Mouse (Mus musculus) midbrain, embryonic 13.5 days (tissue): ENCODE data around the gene Rgn. TPM values are rescaled to one million over a fixed set of nuclear protein-coding genes. Genes with fewer than 3 reads are reported as not detected.

Experiments used
- ATAC-seq: fragments of 200-750 bp; cut with Nextera tagmentation; 2 replicates; pipeline ENCODE4 v1.8.0; 2017; ENCODE audit warnings: mild to moderate bottlenecking, moderate TSS enrichment, moderate library complexity
- H3K27ac ChIP-seq: fragments of 300-500 bp; sonication (generic); 2 replicates; pipeline ENCODE4 v1.5.1; 2015; ENCODE audit warnings: inconsistent platforms, mild to moderate bottlenecking, moderate library complexity
- H3K27me3 ChIP-seq: fragments of 300-500 bp; sonication (generic); 2 replicates; pipeline ENCODE4 v1.6.1; 2015; ENCODE audit warnings: mild to moderate bottlenecking, inconsistent platforms
- H3K36me3 ChIP-seq: fragments of 300-500 bp; sonication (generic); 2 replicates; pipeline ENCODE4 v1.6.1; 2015; ENCODE audit warnings: mild to moderate bottlenecking, inconsistent platforms
- H3K4me1 ChIP-seq: fragments of 300-500 bp; sonication (generic); replicated peaks from 2 replicates; pipeline ENCODE4 v1.6.1; 2015; ENCODE audit warnings: inconsistent platforms
- H3K4me2 ChIP-seq: fragments of 300-500 bp; sonication (generic); replicated peaks from 2 replicates; pipeline ENCODE4 v1.6.1; 2015; ENCODE audit warnings: moderate library complexity, mild to moderate bottlenecking, inconsistent platforms
- H3K4me3 ChIP-seq: fragments of 300-500 bp; sonication (generic); replicated peaks from 2 replicates; pipeline ENCODE4 v1.5.1; 2015; ENCODE audit warnings: mild to moderate bottlenecking, inconsistent platforms
- H3K9ac ChIP-seq: fragments of 300-500 bp; sonication (generic); replicated peaks from 2 replicates; pipeline ENCODE4 v1.6.1; 2015; ENCODE audit warnings: mild to moderate bottlenecking, inconsistent platforms
- H3K9me3 ChIP-seq: fragments of 300-500 bp; sonication (generic); 2 replicates; pipeline ENCODE4 v1.6.1; 2016; ENCODE audit warnings: mild to moderate bottlenecking, inconsistent platforms
- WGBS: fragments of 180-500 bp; shearing (Covaris S2); methylation state at CpG from one replicate; pipeline ENCODE4 v1.1.7; 2015; 5-methylcytosine and 5-hydroxymethylcytosine counted together
- polyA plus RNA-seq: library from polyadenylated mRNA; unstranded; fragments of >200 nt; fragmentation: Nextera tagmentation; extraction: Ambion mirVana; gene quantifications from 2 replicates; pipeline ENCODE4 v1.2.1, GENCODE M21; 2015

Gene Rgn
- polyA plus RNA-seq, 1 experiment from 2014 or later, result 0.12 TPM

DNA sequence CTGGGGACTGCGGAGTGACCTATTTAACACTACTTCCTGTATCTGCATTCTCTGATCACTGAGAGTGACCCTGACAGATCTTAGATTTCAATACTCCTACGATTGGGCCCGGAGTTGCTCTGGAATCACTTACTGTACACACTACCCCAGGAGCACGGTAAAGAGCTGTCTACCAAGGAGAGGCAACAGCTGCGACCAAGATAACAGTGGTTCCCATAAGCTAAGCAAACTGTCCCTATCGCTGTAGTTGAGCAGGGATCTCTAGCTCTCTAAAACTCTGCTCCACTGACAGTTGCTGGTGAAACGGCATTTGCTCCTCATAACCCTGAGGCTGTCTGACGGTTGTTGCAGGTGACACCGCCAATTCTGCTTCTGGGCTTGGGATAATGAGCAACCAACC, 23.1 kb downstream of the Rgn start:
- H3K36me3 ChIP-seq, result no peaks in the 10 kb centered on the region
- H3K9ac ChIP-seq, result no peak overlapping the region
- no peak overlapping the region for H3K27ac ChIP-seq
- no peak for ATAC-seq
- H3K4me2 ChIP-seq, result no peak overlapping the region
- no peak overlapping the region for H3K4me3 ChIP-seq
- 84% methylated on average over 9 of the region's 9 CpGs for WGBS
- no peaks in the 10 kb centered on the region for H3K4me1 ChIP-seq
- no peaks in the 10 kb centered on the region for H3K9me3 ChIP-seq
- H3K27me3 ChIP-seq, result no peaks in the 10 kb centered on the region

DNA sequence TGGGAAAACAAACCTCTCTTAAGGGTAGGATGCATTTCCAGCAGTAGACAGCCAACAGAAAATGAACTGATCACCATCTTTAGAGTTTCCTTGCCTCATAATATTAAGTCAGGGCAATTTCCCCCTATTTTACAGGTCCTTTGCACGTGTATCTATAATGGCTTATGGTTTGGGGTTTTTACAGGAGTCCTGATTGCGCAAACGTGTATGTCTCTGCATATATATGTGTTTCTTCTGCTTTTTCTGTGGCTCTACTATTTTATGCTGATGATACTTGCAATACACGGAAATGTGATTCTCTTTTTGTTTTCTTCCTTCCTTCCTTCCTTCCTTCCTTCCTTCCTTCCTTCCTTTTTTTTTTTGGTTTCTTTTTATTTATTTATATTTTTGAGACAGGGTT, 24.3 kb downstream of the Rgn start:
- ATAC-seq, result no peak
- H3K4me2 ChIP-seq, result no peak overlapping the region
- no peaks in the 10 kb centered on the region for H3K9me3 ChIP-seq
- no peaks in the 10 kb centered on the region for H3K36me3 ChIP-seq
- WGBS, result 89% methylated on average over 4 of the region's 4 CpGs
- no peak overlapping the region for H3K27ac ChIP-seq
- no peak overlapping the region for H3K4me3 ChIP-seq
- no peaks in the 10 kb centered on the region for H3K4me1 ChIP-seq
- H3K27me3 ChIP-seq, result no peaks in the 10 kb centered on the region
- no peak overlapping the region for H3K9ac ChIP-seq

DNA sequence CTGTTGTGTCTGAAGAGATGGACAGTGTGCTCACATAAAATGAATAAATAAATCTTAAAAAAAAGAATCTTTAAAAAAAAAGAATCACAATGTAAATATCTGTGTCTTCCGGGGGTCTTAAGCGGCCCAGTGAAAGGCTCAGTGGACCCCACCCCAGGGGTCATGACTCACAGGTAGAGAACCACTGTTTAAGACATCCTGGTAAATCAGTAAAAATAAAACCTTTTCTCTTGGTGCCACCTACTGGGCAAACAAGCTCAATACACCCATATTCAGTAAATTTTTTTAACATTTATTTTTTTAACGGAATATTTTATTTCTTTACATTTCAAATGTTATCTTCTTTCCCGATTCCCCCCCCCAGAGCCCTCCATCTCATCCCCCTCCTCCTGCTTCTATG, 38.4 kb downstream of the Rgn start:
- no peaks in the 10 kb centered on the region for H3K36me3 ChIP-seq
- no peak overlapping the region for H3K4me3 ChIP-seq
- H3K4me2 ChIP-seq, result no peak overlapping the region
- H3K27ac ChIP-seq, result no peak overlapping the region
- 20% methylated on average over 4 of the region's 4 CpGs for WGBS
- H3K27me3 ChIP-seq, result no peaks in the 10 kb centered on the region
- H3K9ac ChIP-seq, result no peak overlapping the region
- no peak for ATAC-seq
- H3K9me3 ChIP-seq, result no peaks in the 10 kb centered on the region
- no peaks in the 10 kb centered on the region for H3K4me1 ChIP-seq

DNA sequence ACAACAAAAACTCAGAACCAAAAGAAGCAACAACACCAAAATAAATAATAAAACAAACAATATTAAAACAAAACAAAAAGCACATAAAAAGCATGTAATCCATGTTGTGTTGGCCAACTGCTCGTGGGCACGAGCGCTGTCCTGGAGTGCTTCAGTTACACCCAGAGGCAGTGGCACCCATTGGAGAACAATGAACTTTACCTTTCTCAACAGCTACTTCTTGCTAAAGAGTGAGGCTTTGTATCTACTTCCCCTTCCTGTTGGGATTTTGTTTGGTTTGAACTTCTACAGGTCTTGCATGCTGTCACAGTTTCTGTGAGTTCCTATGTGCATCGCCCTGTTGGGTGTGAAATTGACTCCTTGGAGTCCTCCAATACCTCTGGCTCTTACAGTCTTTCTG, 58.9 kb downstream of the Rgn start:
- no peak for ATAC-seq
- 89% methylated on average over 4 of the region's 4 CpGs for WGBS

More for the DNA sequence above, 58.9 kb downstream of the Rgn start:
- H3K9ac ChIP-seq, result no peak overlapping the region
- H3K36me3 ChIP-seq, result no peaks in the 10 kb centered on the region
- H3K4me2 ChIP-seq, result no peak overlapping the region
- H3K9me3 ChIP-seq, result no peaks in the 10 kb centered on the region
- no peaks in the 10 kb centered on the region for H3K27me3 ChIP-seq
- no peak overlapping the region for H3K4me3 ChIP-seq
- H3K27ac ChIP-seq, result no peak overlapping the region
- H3K4me1 ChIP-seq, result no peaks in the 10 kb centered on the region

Other genes starting within 250 kb of the Rgn start
- gene Rp2, start 185.3 kb upstream of the Rgn start, polyA plus RNA-seq, result 17.7 and 18.1 TPM in 2 replicates
- 6.5 and 6.7 TPM in 2 replicates for gene Jade3, start 124.1 kb upstream of the Rgn start, polyA plus RNA-seq
- gene Rbm10, start 67.7 kb downstream of the Rgn start, polyA plus RNA-seq, result 72.6 and 81.7 TPM in 2 replicates
- gene Ndufb11, start 67.8 kb downstream of the Rgn start, polyA plus RNA-seq, result 210 and 223 TPM in 2 replicates
- gene Uba1, start 108.5 kb downstream of the Rgn start, polyA plus RNA-seq, result 418 and 425 TPM in 2 replicates
- gene Cdk16, start 138.2 kb downstream of the Rgn start, polyA plus RNA-seq, result 112 and 128 TPM in 2 replicates
- gene Usp11, start 154.1 kb downstream of the Rgn start, polyA plus RNA-seq, result 100.0 and 101 TPM in 2 replicates
- gene Araf, start 248.0 kb downstream of the Rgn start, polyA plus RNA-seq, result 245 and 255 TPM in 2 replicates